Mouse (Mus musculus) spleen, adult 2 months (tissue): ENCODE measurements around the gene Plscr1.

Source experiments
- CTCF ChIP-seq: fragments of 200-500 bp; IDR thresholded peaks from 2 replicates; pipeline ENCODE4 v1.5.1; 2011; ENCODE audit warnings: mild to moderate bottlenecking, inconsistent platforms; ENCODE audit not compliant: insufficient read depth, insufficient read length, insufficient replicate concordance; ENCODE audit errors: extremely low read depth
- POLR2A ChIP-seq: fragments of 200-500 bp; IDR thresholded peaks from 2 replicates; pipeline ENCODE4 v1.6.1; 2011; ENCODE audit warnings: low read depth, low read length, inconsistent platforms

DNA sequence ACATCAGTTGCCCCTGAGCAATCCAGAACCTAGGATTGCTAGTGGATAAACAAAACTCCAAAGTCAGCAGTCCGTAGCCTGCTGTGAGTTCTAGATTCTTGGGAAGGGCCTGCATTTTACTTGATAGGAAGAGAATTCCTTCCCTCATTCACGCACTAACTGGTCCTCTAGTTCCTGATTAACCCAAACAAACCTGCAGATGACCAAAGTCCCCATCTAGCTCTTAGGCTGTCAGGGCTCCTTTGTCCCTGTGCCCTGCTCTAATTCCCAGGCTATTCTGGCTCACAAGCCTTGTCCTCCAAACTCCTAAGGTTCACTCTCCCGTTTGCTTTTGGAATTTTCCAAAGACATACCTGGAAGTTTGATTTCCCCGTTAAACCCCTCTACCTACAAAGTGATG, 23.1 kb downstream of the Plscr1 start:
- TF ChIP-seq CTCF = no peak
- TF ChIP-seq POLR2A = no peak
